Mouse (Mus musculus) CH12.LX (cell line): Measurements from ENCODE around the gene Atxn10. TPM values are rescaled to one million over a fixed set of nuclear protein-coding genes. Genes with fewer than 3 reads are reported as not detected.

Experiments
- DNase-seq: peaks from one replicate; pipeline ENCODE4 v3.0.0-alpha.2; 2013; ENCODE audit errors: extremely low read depth
- H3K27ac ChIP-seq: 2 replicates; pipeline ENCODE4 v1.5.1; 2012; ENCODE audit warnings: low read depth, mild to moderate bottlenecking, control low read depth, moderate library complexity; ENCODE audit not compliant: insufficient read depth
- H3K27me3 ChIP-seq: replicated peaks from 2 replicates; pipeline ENCODE3; 2012; ENCODE audit warnings: inconsistent platforms
- H3K36me3 ChIP-seq, 2 experiments: replicated peaks in 1 of 2; 2 replicates each; pipeline versions ENCODE3 to v1.6.1; 2012; ENCODE audit warnings: inconsistent platforms in 1 of 2, low read length in 1 of 2, mild to moderate bottlenecking in 1 of 2, mixed read lengths in 1 of 2, moderate library complexity in 1 of 2; ENCODE audit not compliant: control insufficient read depth in 1 of 2, insufficient read depth in 1 of 2
- H3K4me1 ChIP-seq, 2 experiments: 2 replicates each; pipeline ENCODE4 v1.6.1; 2012; ENCODE audit warnings: inconsistent platforms in 1 of 2, moderate library complexity in 1 of 2; ENCODE audit not compliant: insufficient read depth in 2 of 2, control insufficient read depth in 1 of 2
- H3K4me2 ChIP-seq: 2 replicates; pipeline ENCODE4 v1.6.1; 2012; ENCODE audit warnings: low read depth, mild to moderate bottlenecking, control low read depth; ENCODE audit not compliant: poor library complexity, insufficient read depth, severe bottlenecking
- H3K4me3 ChIP-seq, 3 experiments: fragments of 150-350 bp in 1 of 3; sonication (generic) in 1 of 3; replicated peaks in 1 of 3; 2 replicates each; pipeline versions ENCODE3 to v1.5.1; 2011 to 2012; ENCODE audit warnings: low read depth in 2 of 3, low read length in 2 of 3, mild to moderate bottlenecking in 2 of 3, moderate library complexity in 2 of 3, control low read depth in 1 of 3, improper control_type of control experiment in 1 of 3, inconsistent platforms in 1 of 3, mixed read lengths in 1 of 3; ENCODE audit not compliant: poor library complexity in 1 of 3
- H3K79me2 ChIP-seq: replicated peaks from 2 replicates; pipeline ENCODE4 v1.6.1; 2012; ENCODE audit warnings: mild to moderate bottlenecking, moderate library complexity; ENCODE audit not compliant: control insufficient read depth, poor library complexity, insufficient read depth, severe bottlenecking; ENCODE audit errors: extremely low read depth
- H3K9ac ChIP-seq: 2 replicates; pipeline ENCODE4 v1.6.1; 2012; ENCODE audit warnings: low read depth, mild to moderate bottlenecking, control low read depth, moderate library complexity; ENCODE audit not compliant: insufficient read depth
- H3K9me3 ChIP-seq: replicated peaks from 2 replicates; pipeline ENCODE3; 2012; ENCODE audit warnings: low read length, inconsistent platforms, mixed read lengths
- BHLHE40 ChIP-seq: IDR thresholded peaks from 2 replicates; pipeline ENCODE4 v1.6.1; 2011; ENCODE audit warnings: mild to moderate bottlenecking, low read depth, low read length, improper control_type of control experiment
- CHD1 ChIP-seq: IDR thresholded peaks from 2 replicates; pipeline ENCODE4 v1.6.1; 2012; ENCODE audit warnings: low read depth, low read length, improper control_type of control experiment, inconsistent platforms
- CHD2 ChIP-seq: IDR thresholded peaks from 2 replicates; pipeline ENCODE4 v1.6.1; 2011; ENCODE audit warnings: low read length, improper control_type of control experiment
- ELF1 ChIP-seq: IDR thresholded peaks from 2 replicates; pipeline ENCODE4 v1.6.1; 2014; ENCODE audit warnings: low read depth, mild to moderate bottlenecking, inconsistent platforms, low read length, improper control_type of control experiment
- ETS1 ChIP-seq: conservative IDR thresholded peaks from 2 replicates; pipeline ENCODE4 v1.6.1; 2012; ENCODE audit warnings: low read depth, mild to moderate bottlenecking, inconsistent platforms, low read length, improper control_type of control experiment, moderate library complexity
- JUN ChIP-seq: IDR thresholded peaks from 2 replicates; pipeline ENCODE4 v1.6.1; 2011; ENCODE audit warnings: low read depth, mild to moderate bottlenecking, low read length, improper control_type of control experiment, moderate library complexity; ENCODE audit not compliant: insufficient read depth
- JUND ChIP-seq: conservative IDR thresholded peaks from 2 replicates; pipeline ENCODE4 v1.6.1; 2011; ENCODE audit warnings: low read depth, low read length, improper control_type of control experiment
- KAT2A ChIP-seq: IDR thresholded peaks from 2 replicates; pipeline ENCODE4 v1.6.1; 2012; ENCODE audit warnings: low read length, improper control_type of control experiment, inconsistent platforms; ENCODE audit not compliant: insufficient replicate concordance
- MAX ChIP-seq: IDR thresholded peaks from 2 replicates; pipeline ENCODE4 v1.6.1; 2011; ENCODE audit warnings: low read length, improper control_type of control experiment
- MAZ ChIP-seq: IDR thresholded peaks from 2 replicates; pipeline ENCODE4 v1.6.1; 2012; ENCODE audit warnings: low read depth, mild to moderate bottlenecking, inconsistent platforms, low read length, improper control_type of control experiment, moderate library complexity
- MEF2A ChIP-seq: IDR thresholded peaks from 2 replicates; pipeline ENCODE4 v1.6.1; 2014; ENCODE audit warnings: low read depth, mild to moderate bottlenecking, inconsistent platforms, low read length, improper control_type of control experiment, borderline replicate concordance
- MXI1 ChIP-seq: IDR thresholded peaks from 2 replicates; pipeline ENCODE4 v1.6.1; 2011; ENCODE audit warnings: mild to moderate bottlenecking, low read depth, low read length, improper control_type of control experiment
- MYC ChIP-seq: IDR thresholded peaks from 2 replicates; pipeline ENCODE4 v1.6.1; 2011; ENCODE audit warnings: low read depth, mild to moderate bottlenecking, improper control_type of control experiment, low read length
- NRF1 ChIP-seq: IDR thresholded peaks from 2 replicates; pipeline ENCODE4 v1.6.1; 2014; ENCODE audit warnings: low read depth, mild to moderate bottlenecking, inconsistent platforms, low read length, improper control_type of control experiment, moderate library complexity
- POLR2AphosphoS2 ChIP-seq: IDR thresholded peaks from 2 replicates; pipeline ENCODE4 v1.6.1; 2011; ENCODE audit warnings: low read depth, low read length, improper control_type of control experiment
- RAD21 ChIP-seq: IDR thresholded peaks from 2 replicates; pipeline ENCODE4 v1.6.1; 2011; ENCODE audit warnings: low read depth, mild to moderate bottlenecking, low read length, improper control_type of control experiment, moderate library complexity
- RCOR1 ChIP-seq: conservative IDR thresholded peaks from 2 replicates; pipeline ENCODE4 v1.6.1; 2012; ENCODE audit warnings: low read depth, mild to moderate bottlenecking, inconsistent platforms, low read length, improper control_type of control experiment
- SIN3A ChIP-seq: IDR thresholded peaks from 2 replicates; pipeline ENCODE4 v1.6.1; 2012; ENCODE audit warnings: low read length, improper control_type of control experiment, inconsistent platforms
- SMC3 ChIP-seq: IDR thresholded peaks from 2 replicates; pipeline ENCODE4 v1.6.1; 2011; ENCODE audit warnings: low read depth, low read length, improper control_type of control experiment
- TBP ChIP-seq: conservative IDR thresholded peaks from 2 replicates; pipeline ENCODE4 v1.6.1; 2011; ENCODE audit warnings: low read depth, low read length, improper control_type of control experiment
- TCF12 ChIP-seq: IDR thresholded peaks from 2 replicates; pipeline ENCODE4 v1.6.1; 2014; ENCODE audit warnings: low read depth, mild to moderate bottlenecking, inconsistent platforms, low read length, improper control_type of control experiment
- UBTF ChIP-seq: IDR thresholded peaks from 2 replicates; pipeline ENCODE4 v1.6.1; 2012; ENCODE audit warnings: low read depth, mild to moderate bottlenecking, inconsistent platforms, low read length, improper control_type of control experiment, moderate library complexity
- USF1 ChIP-seq: IDR thresholded peaks from 2 replicates; pipeline ENCODE4 v1.6.1; 2014; ENCODE audit warnings: low read depth, mild to moderate bottlenecking, inconsistent platforms, low read length, improper control_type of control experiment
- USF2 ChIP-seq: conservative IDR thresholded peaks from 2 replicates; pipeline ENCODE4 v1.6.1; 2011; ENCODE audit warnings: low read depth, low read length, improper control_type of control experiment
- ZMIZ1 ChIP-seq: IDR thresholded peaks from 2 replicates; pipeline ENCODE4 v1.6.1; 2012; ENCODE audit warnings: low read depth, mild to moderate bottlenecking, inconsistent platforms, low read length, improper control_type of control experiment
- ZNF384 ChIP-seq: IDR thresholded peaks from 2 replicates; pipeline ENCODE4 v1.6.1; 2012; ENCODE audit warnings: low read depth, low read length, improper control_type of control experiment, inconsistent platforms
- dilution Hi-C: fragments of 300-500 bp; cut with MboI; formaldehyde crosslinking; loops from 2 replicates; pipeline ENCODE4 v1.14.3; 2020; ENCODE audit warnings: low sequenced_read_pairs; ENCODE audit not compliant: extremely low pct_unique_long_range_greater_than_20kb, extremely low pct_ligation_motif_present
- in situ Hi-C: fragments of 300-500 bp; cut with MboI; formaldehyde crosslinking; loops from 3 replicates; pipeline ENCODE4 v1.14.3; 2019; ENCODE audit warnings: low sequenced_read_pairs, low pct_ligation_motif_present, low pct_unique_long_range_greater_than_20kb, mixed read lengths
- polyA plus RNA-seq: library from polyadenylated mRNA; unstranded; fragments of >175 nt; gene quantifications from 2 replicates; pipeline ENCODE4 v1.2.1, GENCODE M21; 2012; ENCODE audit warnings: low read depth; ENCODE audit not compliant: insufficient read length
- total RNA-seq, 2 experiments: library from RNA; depleted of rRNA; stranded (reverse); fragments of 300-350 nt in 1 of 2; fragments of >200 nt in 1 of 2; gene quantifications; 2 replicates each; pipeline ENCODE4 v1.2.3; 2012 to 2014

Atxn10 gene
- total and polyA plus RNA-seq, 3 experiments, result 81.7 to 151 (median 101) TPM

- dilution Hi-C loops, result no loop called here
- peaks cover 29 to 95% of the 10 kb centered on the region in 2 experiments for H3K36me3 ChIP-seq
These were observed 128.9 kb downstream of the Atxn10 start for GRCm38 (mm10) chr15:85464823-85465565.

GRCm38 (mm10) chr15:85466456-85467067 lies 130.5 kb downstream of the Atxn10 start:
- H3K9ac ChIP-seq, result no peak overlapping the region
- H3K27ac ChIP-seq, result no peak overlapping the region
- dilution Hi-C loops, result no loop called here
- no peaks in the 10 kb centered on the region for H3K27me3 ChIP-seq
- no peak overlapping the region for H3K4me2 ChIP-seq
- peaks cover 25 to 82% of the 10 kb centered on the region in 2 experiments for H3K36me3 ChIP-seq
- H3K9me3 ChIP-seq, result no peaks in the 10 kb centered on the region
- no peak overlapping the region for H3K4me3 ChIP-seq
- TF ChIP-seq CHD2 (no peak), USF1 (no peak), MAX (no peak), TCF12 (no peak), MEF2A (no peak), ZNF384 (no peak), ELF1 (no peak), NRF1 (no peak), JUND (no peak), JUN (no peak)
- TF ChIP-seq, all 38 proteins: peak for 0
- in situ Hi-C loops, result no loop called here
- no peak for DNase-seq
- no peaks in the 10 kb centered on the region for H3K79me2 ChIP-seq
- 0 out of 4 replicates have a peak, but pooled peaks cover 0 to 4% of the 10 kb centered on the region in 2 experiments for H3K4me1 ChIP-seq

More at GRCm38 (mm10) chr15:85464823-85465565, 128.9 kb downstream of the Atxn10 start:
- Histone ChIP-seq H3K4me2 (no peak overlapping the region), H3K4me1 (0 out of 4 replicates have a peak, but pooled peaks cover 0 to 4% of the 10 kb centered on the region in 2 experiments), H3K4me3 (no peak overlapping the region), H3K79me2 (no peaks in the 10 kb centered on the region), H3K9ac (no peak overlapping the region), H3K27me3 (no peaks in the 10 kb centered on the region), H3K27ac (no peak overlapping the region), H3K9me3 (no peaks in the 10 kb centered on the region)
- TF ChIP-seq KAT2A (no peak), ZMIZ1 (no peak), CHD2 (no peak), SIN3A (no peak), POLR2AphosphoS2 (no peak), USF2 (no peak), TBP (no peak), UBTF (no peak), BHLHE40 (no peak), CHD1 (no peak), ETS1 (no peak), SMC3 (no peak), RCOR1 (no peak), USF1 (no peak), ELF1 (no peak), MAZ (no peak), RAD21 (no peak), MYC (no peak), ZNF384 (no peak), MXI1 (no peak)
- no peak for DNase-seq
- in situ Hi-C loops, result no loop called here
